Mouse (Mus musculus) lung, postnatal 25 days (tissue): ENCODE measurements around the gene Ints4.
"Not testable (repeated sequence)": the region's sequence is repeated elsewhere in the genome, so short reads cannot be mapped to it uniquely, and the experiment has no call there.

Experiments used
- DNase-seq: peaks from one replicate; pipeline ENCODE4 v3.0.0; 2022; ENCODE audit warnings: low spot score

The Ints4 gene

GRCm38 (mm10) chr7:97480821-97481339 lies at the start of gene Ints4:
TSS of gene Ints4 (plus strand) at chr7:97480956.
- DNase-seq, result peak; percentile 96

GRCm38 (mm10) chr7:97433517-97433916 lies 47.2 kb upstream of the Ints4 start:
- DNase-seq, result not testable (repeated sequence)

GRCm38 (mm10) chr7:97434517-97434916 lies 46.2 kb upstream of the Ints4 start:
- no peak for DNase-seq

- DNase-seq, result no peak
Measured at GRCm38 (mm10) chr7:97438986-97439385, 41.8 kb upstream of the Ints4 start.

GRCm38 (mm10) chr7:97446171-97446925 lies 34.4 kb upstream of the Ints4 start:
- DNase-seq, result peak; percentile 84

- DNase-seq, result no peak
Measured at GRCm38 (mm10) chr7:97447050-97447531, 33.7 kb upstream of the Ints4 start.

- not testable (repeated sequence) for DNase-seq
Measured at GRCm38 (mm10) chr7:97451023-97451422, 29.7 kb upstream of the Ints4 start, which contains the start of gene Kctd14. TSS of gene Kctd14 (plus strand) at chr7:97451323.

- DNase-seq, result no peak
Measured at GRCm38 (mm10) chr7:97452196-97452595, 28.6 kb upstream of the Ints4 start.

GRCm38 (mm10) chr7:97453141-97453921 lies 27.4 kb upstream of the Ints4 start:
- DNase-seq, result peak; percentile 48

- no peak for DNase-seq
Measured at GRCm38 (mm10) chr7:97454795-97455194, 26.0 kb upstream of the Ints4 start.

- no peak for DNase-seq
Measured at GRCm38 (mm10) chr7:97455577-97455976, 25.2 kb upstream of the Ints4 start.

GRCm38 (mm10) chr7:97473001-97473400 lies 7.8 kb upstream of the Ints4 start:
- DNase-seq, result no peak

GRCm38 (mm10) chr7:97479349-97479748 lies 1.4 kb upstream of the Ints4 start:
- DNase-seq, result peak; percentile 7

- no peak for DNase-seq
Measured at GRCm38 (mm10) chr7:97480290-97480689, 466 bp upstream of the Ints4 start.

GRCm38 (mm10) chr7:97483378-97483777 lies 2.6 kb downstream of the Ints4 start:
- no peak for DNase-seq

- no peak for DNase-seq
Measured at GRCm38 (mm10) chr7:97491157-97491556, 10.4 kb downstream of the Ints4 start.

GRCm38 (mm10) chr7:97492420-97492819 lies 11.7 kb downstream of the Ints4 start:
- DNase-seq, result no peak

GRCm38 (mm10) chr7:97495052-97495451 lies 14.3 kb downstream of the Ints4 start:
- DNase-seq, result peak; percentile 3

- peak; percentile 30 for DNase-seq
Measured at GRCm38 (mm10) chr7:97500555-97501209, 19.9 kb downstream of the Ints4 start.

- DNase-seq, result peak; percentile 67
Measured at GRCm38 (mm10) chr7:97514786-97515185, 34.0 kb downstream of the Ints4 start.

- no peak for DNase-seq
Measured at GRCm38 (mm10) chr7:97519935-97520334, 39.2 kb downstream of the Ints4 start.

GRCm38 (mm10) chr7:97535531-97535930 lies 54.8 kb downstream of the Ints4 start:
- DNase-seq, result no peak
